Mouse (Mus musculus) heart, postnatal 36 days (tissue): Measurements from ENCODE around the gene Gyg. TPM values are rescaled to one million over a fixed set of nuclear protein-coding genes. Genes with fewer than 3 reads are reported as not detected.
"Not testable (repeated sequence)": the region's sequence is repeated elsewhere in the genome, so short reads cannot be mapped to it uniquely, and the experiment has no call there.

Source experiments
- DNase-seq, 2 experiments: peaks; one replicate each; pipeline ENCODE4 v3.0.0; 2021 to 2022
- intact Hi-C: fragments of 180-260 bp; cut with DNase I; formaldehyde crosslinking; loops from one replicate; pipeline ENCODE4 v1.15.1; 2025
- total RNA-seq, 2 experiments: library from RNA; stranded (reverse); gene quantifications; 2 replicates each; pipeline ENCODE4 v1.2.3; 2021

The Gyg gene
- total RNA-seq, 2 experiments from 2014 or later, result 151 to 158 TPM

DNA sequence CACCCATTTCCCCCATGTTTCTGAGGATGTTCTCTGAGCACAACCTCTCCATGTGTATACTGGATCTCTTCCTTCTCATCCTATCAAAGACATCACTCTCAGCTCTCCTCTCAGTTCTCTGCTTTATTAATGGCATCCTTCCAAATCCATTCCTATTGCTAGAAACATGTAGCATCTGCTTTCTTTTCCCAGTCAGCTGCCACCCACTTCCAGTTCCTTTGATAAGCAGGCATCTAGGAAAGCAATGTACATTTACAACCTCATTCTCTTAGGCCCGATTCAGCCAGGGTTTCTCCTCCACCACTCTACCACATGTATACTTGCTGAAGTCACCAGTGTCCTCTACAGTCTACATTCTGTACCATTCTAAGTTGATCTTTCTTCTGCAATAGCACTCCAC, 21.4 kb downstream of the Gyg start:
- intact Hi-C loops, result no loop called here
- no peak for DNase-seq

DNA sequence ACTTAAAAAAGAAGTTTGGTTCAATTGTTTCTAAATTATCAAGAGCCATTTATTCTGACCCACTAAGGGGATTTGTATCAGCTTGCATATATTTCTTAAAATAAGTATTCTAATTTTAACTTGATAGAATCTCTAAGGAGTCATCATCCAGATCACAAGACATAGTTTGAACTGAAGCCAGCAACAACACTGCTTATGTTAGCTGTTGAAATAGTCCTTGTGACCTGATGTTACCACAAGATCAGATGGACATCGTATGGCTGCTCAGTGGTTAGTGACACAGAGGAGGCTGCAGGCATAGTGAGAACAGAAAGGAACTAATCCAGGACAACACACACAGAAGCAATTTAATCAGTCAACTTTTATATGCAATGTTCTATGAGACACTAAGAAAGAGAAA, 22.4 kb downstream of the Gyg start:
- intact Hi-C loops, result no loop called here
- no peak for DNase-seq

DNA sequence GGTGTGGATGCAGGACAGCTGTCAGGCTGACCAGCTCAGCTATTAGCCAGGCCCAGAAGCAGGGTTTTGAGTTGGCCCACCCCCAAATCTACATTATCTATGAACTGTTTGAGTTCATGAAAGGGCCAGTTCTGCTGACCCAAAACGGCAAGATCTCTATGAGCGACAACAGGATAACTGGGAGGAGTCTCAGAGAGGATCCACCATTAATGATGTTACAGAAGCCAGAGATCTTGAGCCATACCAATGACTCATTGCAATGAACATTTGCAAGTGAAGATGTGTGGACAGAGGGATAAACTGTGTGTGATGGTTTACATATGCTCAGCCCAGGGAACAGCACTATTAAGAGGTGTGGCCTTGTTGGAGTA, 23.8 kb downstream of the Gyg start:
- no peak for DNase-seq
- intact Hi-C loops, result no loop called here

- peak in 1 of 2 experiments; percentile 15 for DNase-seq
Measured at GRCm38 (mm10) chr3:20130456-20131349, 24.4 kb downstream of the Gyg start.

GRCm38 (mm10) chr3:20129491-20129890, 25.6 kb downstream of the Gyg start:
- no peak for DNase-seq
- intact Hi-C loops, result loop anchor here (5.0 kb wide), 1 partner anchor 52 kb away; no protein-coding TSS in a partner anchor

More at GRCm38 (mm10) chr3:20130456-20131349, 24.4 kb downstream of the Gyg start:
- intact Hi-C loops, result no loop called here

GRCm38 (mm10) chr3:20127047-20127595, 28.0 kb downstream of the Gyg start:
- intact Hi-C loops, result loop anchor here (5.0 kb wide), 1 partner anchor 50 kb away; no protein-coding TSS in a partner anchor
- DNase-seq, result no peak

GRCm38 (mm10) chr3:20125604-20126003, 29.5 kb downstream of the Gyg start:
- intact Hi-C loops, result loop anchor here (5.0 kb wide), 1 partner anchor 48 kb away; no protein-coding TSS in a partner anchor

DNA sequence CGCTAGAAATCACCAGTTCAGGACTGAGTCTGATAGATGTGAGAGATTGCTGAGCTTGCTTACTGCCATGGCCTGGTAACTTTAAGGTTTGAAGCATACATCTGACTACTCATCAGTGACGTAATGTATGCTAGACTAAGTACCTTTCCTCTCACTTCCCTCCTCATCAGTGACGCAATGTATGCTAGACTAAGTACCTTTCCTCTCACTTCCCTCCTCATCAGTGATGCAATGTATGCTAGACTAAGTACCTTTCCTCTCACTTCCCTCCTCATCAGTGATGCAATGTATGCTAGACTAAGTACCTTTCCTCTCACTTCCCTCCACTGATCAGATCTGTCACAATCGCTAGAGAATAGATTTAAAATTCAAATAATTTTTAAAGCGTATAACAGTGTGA, 33.5 kb downstream of the Gyg start:
- DNase-seq, intact Hi-C loops: not testable (repeated sequence)

More at GRCm38 (mm10) chr3:20125604-20126003, 29.5 kb downstream of the Gyg start:
- DNase-seq, result no peak

DNA sequence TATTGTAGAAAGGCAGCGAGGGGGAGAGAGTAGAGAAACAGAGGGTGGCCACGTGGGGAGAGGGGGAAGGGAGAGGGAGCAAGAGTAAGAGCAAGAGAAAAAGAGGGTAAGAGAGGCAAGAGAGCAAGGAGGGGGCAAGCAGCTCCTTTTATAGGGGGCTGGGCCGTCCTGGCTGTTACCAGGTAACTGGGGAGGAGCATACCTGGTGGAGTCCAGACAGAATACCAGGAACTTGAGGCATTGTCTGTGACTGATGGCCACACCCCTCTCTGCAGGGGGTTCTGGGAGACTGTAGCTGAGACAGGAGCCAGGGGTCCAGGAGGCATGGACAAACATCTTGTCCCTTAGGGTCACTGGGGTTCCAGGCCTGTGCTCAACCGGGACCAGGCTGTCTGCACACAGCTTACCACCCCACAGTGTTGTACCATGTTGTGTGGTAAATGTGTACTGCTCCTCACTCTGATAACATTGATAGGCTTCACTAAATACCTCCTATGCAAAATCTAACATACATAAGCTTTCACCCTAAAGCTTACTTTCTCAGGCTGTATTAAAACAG, 35.4 kb downstream of the Gyg start:
- intact Hi-C loops, result no loop called here
- DNase-seq, result no peak

- intact Hi-C loops, result no loop called here
- DNase-seq, result no peak
Measured at GRCm38 (mm10) chr3:20119044-20119591, 36.0 kb downstream of the Gyg start.

DNA sequence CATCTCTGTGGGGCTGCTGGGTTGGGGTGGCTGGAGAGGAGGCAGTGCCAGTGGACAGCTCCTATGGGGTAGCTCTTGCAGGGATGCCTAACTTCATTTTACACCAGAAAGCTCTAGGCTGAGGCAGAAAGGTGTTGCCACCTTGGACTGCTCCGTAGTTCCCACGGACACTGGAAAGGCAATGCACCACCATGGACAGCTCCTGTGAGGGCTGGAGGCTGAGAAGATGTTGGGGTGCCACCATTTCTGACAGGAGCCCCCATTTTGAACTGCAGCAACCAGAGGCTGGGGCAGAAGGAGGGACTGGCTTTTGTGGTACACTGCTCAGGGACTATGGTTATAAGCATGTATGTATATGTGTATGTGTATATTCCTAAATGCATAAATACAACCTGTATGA, 43.2 kb downstream of the Gyg start:
- DNase-seq, result no peak

GRCm38 (mm10) chr3:20108881-20109280, 46.2 kb downstream of the Gyg start:
- no peak for DNase-seq
- intact Hi-C loops, result no loop called here

More for the DNA sequence above, 43.2 kb downstream of the Gyg start:
- intact Hi-C loops, result no loop called here

DNA sequence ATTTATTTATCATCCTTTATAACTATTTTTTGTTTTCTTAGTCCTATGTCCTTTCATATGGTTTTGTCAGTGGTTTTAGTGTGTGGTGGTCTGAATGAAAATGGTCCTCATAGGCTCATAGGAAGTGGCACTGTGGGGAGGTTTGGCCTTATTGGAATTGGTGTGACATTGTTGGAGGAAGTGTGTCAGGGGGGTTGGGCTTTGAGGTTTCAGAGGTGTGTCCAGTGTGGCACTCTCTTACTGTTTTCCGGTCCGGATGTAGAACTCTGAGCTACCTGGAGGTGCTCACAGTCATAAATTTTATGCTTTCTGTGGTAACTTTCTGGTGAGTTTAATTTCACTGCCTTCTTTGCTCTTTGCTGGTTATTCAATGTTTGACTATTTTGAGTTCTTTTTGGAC, 50.3 kb downstream of the Gyg start:
- intact Hi-C loops, result no loop called here
- no peak for DNase-seq

GRCm38 (mm10) chr3:20104318-20104717, 50.8 kb downstream of the Gyg start:
- DNase-seq, result no peak
- intact Hi-C loops, result no loop called here

GRCm38 (mm10) chr3:20103830-20104229, 51.3 kb downstream of the Gyg start:
- intact Hi-C loops, result no loop called here

DNA sequence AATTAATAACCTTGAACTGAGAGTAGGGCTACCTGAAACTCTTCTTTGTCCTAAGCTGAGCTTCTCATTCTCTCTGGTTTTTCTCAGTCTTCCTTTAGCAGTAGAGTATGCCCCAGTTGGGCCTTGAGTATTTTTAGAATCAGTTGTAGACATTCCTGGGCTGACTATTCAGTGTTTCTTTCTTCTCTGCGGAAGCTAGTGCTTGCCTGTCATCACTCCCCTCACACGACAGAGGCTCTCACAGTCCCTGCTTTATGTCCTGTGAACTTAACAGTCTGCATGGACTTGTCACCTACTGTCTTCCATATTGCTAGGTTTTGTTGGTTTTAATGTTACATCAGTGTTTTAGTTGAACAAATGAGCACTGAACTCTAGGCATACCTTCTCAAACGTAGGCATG, 73.0 kb downstream of the Gyg start:
- intact Hi-C loops, result loop anchor here (5.0 kb wide), 1 partner anchor 115 kb away; no protein-coding TSS in a partner anchor

More at GRCm38 (mm10) chr3:20103830-20104229, 51.3 kb downstream of the Gyg start:
- DNase-seq, result no peak

DNA sequence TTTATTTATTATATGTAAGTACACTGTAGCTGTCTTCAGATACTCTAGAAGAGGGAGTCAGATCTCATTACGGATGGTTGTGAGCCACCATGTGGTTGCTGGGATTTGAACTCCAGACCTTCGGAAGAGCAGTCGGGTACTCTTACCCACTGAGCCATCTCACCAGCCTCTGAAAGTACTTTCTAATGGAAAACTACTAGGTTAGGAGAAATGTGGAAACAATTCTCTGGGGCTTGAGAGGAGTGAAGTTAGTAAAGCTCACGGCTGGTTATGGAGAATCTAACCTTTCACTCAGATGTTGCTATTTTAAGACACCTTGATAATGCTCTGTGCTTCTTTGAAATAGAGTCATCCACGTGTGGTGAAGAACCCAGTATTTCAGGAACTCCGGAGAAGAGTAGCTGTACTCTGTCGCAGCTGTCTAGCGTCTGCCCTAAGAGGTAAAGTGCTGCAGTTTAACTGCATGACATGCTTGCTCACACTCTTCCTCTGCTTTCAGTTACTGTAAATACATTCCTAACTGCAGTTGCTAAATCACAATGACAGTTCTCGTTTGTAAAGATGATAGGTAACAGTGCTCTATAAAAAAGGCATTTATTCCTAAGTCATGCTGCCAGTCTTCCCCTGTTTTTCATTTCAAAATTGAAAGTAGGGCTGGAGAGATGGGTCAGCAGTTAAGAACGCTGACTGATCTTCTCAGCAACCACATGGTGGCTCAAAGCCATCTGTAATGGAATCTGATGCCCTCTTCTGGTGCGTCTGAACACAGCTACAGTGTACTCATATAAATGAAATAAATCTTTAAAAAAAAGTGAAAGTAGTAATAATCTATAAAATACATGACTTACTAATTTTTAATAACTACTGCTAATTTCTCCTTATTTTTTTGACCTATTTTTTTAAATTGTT, 78.7 kb downstream of the Gyg start:
- intact Hi-C loops, result loop anchor here (5.0 kb wide), 2 partner anchors 51 to 174 kb away; no protein-coding TSS in a partner anchor
- no peak for DNase-seq

More for the DNA sequence above, 73.0 kb downstream of the Gyg start:
- DNase-seq, result peak; percentile 25 to 43
